Mouse (Mus musculus) cerebellum, adult (tissue): Measurements from ENCODE around the gene Scrn3.

Source experiments
- ATAC-seq: cut with Nextera tagmentation; 2 replicates; pipeline ENCODE4 v1.9.2; 2017; ENCODE audit warnings: mild to moderate bottlenecking, moderate library complexity, mixed read lengths; ENCODE audit not compliant: insufficient number of reproducible peaks, low FRiP score, low TSS enrichment

The Scrn3 gene

DNA sequence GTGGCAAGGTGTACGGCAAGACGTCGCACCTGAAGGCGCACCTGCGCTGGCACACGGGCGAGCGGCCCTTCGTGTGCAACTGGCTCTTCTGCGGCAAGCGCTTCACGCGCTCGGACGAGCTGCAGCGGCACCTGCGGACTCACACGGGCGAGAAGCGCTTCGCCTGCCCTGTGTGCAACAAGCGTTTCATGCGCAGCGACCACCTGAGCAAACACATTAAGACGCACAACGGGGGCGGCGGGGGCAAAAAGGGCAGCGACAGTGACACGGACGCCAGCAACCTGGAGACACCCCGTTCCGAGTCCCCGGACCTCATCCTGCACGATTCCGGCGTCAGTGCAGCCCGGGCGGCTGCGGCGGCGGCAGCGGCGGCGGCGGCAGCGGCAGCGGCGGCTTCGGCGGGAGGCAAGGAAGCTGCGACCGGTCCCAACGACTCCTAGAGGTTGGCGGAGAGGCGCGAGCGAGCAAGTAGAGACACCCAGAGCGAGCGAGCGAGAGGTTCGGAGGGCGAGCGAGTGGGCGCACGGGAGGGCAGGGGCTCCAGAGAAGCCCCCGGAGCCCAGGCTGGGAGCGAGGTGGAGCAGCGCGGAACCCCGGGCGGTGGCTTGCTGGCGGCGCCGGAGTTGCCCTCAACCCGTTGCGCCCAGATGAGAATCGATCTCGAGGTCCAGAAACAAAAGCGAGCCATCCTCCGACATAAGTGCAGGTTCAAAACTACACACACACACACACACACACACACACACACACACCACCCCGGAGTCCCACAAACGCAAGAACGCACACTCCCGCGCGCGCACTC lies 38.1 kb upstream of the Scrn3 start:
- no peak for ATAC-seq

GRCm38 (mm10) chr2:73275261-73276040 lies 37.0 kb upstream of the Scrn3 start:
- ATAC-seq, result no peak

DNA sequence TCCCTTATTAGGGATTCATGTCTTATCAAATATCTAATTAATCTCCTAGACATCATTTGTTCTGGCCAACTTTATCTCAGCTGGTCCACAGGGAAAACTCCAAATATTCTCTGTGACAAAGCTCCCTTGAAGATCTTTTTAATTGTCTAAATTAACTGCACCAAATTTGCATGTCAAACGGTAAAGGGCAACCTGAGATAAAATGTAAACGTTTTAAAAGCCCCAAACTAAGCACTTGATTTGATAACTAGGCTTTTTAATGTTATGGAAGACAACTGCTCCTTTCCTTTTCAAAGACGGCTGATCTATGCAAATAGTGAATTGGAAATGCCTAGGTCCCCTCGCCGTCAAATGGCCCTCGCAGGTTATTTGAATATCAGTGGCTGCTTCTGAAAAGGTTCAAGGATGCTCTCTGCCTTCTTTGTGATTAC lies 36.2 kb upstream of the Scrn3 start:
- ATAC-seq, result no peak

- no peak for ATAC-seq
Measured at GRCm38 (mm10) chr2:73277021-73277708, 35.2 kb upstream of the Scrn3 start.

DNA sequence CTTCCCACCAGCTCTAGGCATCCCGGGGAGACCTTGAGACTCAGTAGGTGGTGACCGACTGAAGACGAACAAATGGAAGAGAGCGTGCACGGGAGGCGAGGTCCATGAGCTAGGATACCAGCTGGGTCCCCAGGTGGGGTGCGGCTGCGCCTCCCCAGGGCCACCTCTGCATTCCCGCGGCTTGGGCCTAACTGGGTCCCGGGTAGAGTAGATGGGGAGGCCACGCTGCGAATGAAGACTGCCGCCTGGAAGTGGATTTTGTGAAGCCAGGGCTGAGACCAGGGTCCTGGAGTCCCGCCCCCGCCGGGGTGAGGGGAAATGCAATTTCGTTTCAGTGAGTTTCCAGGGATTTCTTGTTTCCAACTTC lies 34.7 kb upstream of the Scrn3 start:
- ATAC-seq, result no peak

GRCm38 (mm10) chr2:73278131-73278854 lies 34.1 kb upstream of the Scrn3 start:
- peak; percentile 74; the same call in 1 of the 2 replicates for ATAC-seq

- ATAC-seq, result no peak
Measured at GRCm38 (mm10) chr2:73278869-73279268, 33.5 kb upstream of the Scrn3 start.

DNA sequence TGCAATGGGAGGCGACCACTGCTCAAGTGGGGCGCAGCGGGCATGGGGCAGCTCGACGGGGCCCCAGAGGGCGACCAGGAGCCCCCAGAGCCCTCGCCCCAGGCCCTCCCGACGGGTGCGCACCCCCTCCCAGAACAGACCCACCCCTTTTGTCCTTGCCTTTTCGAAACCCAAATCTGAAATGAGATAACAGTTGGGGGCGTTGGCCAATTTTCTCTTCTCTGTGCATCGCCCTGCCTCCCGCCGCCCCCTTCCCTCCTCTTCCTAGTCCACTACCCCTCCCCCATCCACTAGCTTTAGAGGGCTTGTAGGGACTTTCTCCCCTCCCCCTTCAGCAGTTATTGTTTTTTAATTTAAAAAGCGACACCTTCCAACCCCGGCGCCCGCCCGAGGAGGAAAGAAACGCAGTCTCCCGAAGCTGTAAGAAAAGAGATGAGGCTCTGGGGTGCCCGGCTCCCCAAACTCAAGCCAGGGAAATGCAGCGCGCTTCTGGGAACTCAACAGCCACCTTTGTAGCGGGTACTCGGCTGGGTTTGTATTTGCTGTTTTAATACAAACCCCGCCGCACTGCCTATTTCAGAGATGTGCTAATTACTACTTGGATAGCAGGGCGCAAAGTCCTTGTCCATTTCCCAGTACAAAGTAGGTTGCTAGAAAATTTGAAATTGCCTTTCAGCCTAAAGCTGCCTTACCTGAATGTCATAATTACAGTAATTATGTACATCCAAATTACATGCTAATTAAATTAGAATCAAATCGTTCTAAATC lies 32.9 kb upstream of the Scrn3 start:
- ATAC-seq, result no peak

- no peak for ATAC-seq
Measured at GRCm38 (mm10) chr2:73280356-73281047, 31.9 kb upstream of the Scrn3 start.

DNA sequence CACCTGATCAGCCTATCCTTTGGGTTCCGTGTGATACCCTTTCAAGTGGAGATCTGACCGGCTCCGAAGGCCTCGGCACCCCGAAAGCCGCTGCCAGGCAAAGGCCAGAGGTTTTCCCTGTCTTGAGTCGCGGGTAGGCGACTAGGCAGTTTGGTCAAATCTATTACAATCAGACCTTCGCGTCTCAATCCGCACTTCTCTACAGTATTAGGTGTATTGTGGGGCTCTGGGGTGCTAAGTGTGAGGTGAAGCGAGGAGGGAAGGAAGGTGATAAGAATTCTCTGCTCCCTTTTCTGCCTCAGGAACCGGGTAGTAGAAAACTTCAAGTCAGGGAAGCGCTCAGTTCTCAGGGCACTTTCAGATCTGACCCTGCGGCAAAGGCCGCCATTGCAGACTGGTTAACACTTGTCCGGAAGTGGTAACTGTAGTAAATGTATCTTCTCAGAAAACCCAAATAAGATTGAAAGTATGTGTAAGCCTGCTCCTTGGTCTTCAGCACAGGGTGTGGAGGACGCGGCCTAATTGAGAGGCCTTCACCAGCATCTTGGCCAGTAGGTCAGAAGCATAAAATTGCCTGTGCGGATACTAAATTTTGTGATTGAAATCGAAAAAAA lies 31.2 kb upstream of the Scrn3 start:
- ATAC-seq, result no peak

GRCm38 (mm10) chr2:73281707-73282106 lies 30.7 kb upstream of the Scrn3 start:
- ATAC-seq, result no peak

- ATAC-seq, result no peak
Measured at GRCm38 (mm10) chr2:73285630-73286029, 26.8 kb upstream of the Scrn3 start.

DNA sequence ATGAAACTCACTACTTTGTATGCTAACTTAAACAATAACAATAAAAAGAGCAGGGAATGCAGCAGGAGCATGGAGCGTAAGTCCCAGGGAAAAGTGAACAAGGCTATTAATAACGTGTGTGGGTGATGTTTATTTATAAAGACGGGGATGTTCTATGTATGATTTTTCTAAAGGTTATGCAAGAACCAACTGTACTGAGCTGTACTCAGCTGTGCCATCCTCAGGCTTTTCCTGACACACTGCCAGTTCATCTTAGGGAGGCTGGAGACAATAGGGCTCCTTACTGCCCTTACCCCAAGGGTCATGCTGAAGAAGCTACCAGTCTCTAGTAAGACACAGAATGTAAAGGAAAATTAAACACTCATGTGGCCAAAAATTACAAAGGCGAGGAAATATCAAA lies 21.3 kb upstream of the Scrn3 start:
- no peak for ATAC-seq

DNA sequence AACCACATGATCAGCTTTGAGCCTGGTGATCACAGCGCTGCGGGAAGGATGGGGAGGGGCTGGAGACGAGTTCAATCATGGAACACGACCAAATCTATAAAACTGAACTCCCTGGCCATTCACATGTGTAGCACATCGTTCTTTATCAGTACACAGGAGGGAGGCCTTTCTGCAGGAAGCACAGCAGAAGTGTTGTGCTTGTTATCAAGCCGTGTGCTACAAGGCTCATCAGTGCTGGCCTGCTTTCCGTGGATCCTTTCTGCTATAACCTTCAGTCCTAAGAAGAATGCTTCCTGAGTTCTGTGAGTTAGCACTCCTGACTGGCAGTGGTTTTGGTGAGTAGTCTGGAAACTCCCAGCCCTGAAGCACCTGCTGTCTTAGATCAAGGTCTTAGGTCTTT lies 17.4 kb upstream of the Scrn3 start:
- ATAC-seq, result no peak

DNA sequence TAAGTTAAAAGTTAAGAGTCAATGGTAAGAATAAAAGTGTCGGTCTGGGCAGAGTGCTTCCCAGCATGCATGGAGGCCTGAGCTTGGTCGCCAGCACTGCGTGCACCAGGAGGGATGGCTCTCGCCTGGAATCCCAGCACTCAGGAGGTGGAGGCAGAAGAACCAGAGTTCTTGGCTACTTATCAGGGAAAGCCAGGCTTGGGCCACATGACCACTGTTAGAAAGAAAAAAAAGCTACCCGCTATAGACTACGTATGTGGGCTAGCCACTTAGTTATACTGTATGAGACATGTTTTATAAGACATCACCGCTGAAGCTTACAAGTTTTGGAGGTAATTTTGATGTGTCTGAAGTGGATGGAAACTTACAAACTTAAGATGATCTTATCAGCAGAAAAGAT lies 14.2 kb upstream of the Scrn3 start:
- no peak for ATAC-seq

DNA sequence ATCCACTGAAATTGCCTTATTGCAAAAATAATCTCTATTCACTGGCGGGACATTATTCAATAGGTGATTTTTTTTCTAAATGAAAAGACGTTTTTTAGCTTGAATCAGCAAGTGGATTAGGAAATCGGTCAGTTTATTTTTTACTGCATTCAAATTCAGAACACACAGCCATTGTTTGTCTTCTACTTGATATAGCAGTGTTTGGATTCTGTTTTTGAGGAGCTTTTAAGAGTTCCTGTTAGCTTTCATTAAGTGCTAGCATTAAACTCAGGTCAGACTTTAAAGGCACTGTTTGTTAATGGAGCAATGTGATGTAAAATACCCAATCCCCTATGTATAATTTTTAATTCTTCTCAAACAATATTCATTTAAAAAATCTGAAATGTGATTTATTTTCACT lies 13.6 kb upstream of the Scrn3 start:
- ATAC-seq, result no peak

GRCm38 (mm10) chr2:73301979-73302378 lies 10.4 kb upstream of the Scrn3 start:
- ATAC-seq, result no peak

DNA sequence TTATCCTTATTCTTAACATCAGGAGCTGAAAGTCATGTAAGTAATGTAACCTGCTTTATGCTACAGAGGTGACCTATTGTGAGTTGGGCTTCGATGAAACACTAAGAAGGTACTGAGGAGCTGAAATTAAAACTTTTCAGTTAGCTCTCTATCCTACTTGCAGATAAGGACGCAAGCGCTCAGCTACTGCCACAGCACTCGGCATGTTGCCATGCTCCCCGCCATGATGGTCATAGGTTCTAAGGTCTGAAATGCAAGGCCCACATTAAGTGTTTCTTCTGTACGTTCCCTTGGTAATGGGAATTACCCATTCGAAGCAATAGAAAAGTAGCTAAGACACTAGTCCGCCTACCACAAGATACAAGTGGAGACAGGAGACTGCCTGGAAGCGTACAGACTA lies 9.7 kb upstream of the Scrn3 start:
- no peak for ATAC-seq

- no peak for ATAC-seq
Measured at GRCm38 (mm10) chr2:73304506-73304905, 7.9 kb upstream of the Scrn3 start.
